Mouse (Mus musculus): ENCODE measurements around the gene Lrch4. TPM values are rescaled to one million over a fixed set of nuclear protein-coding genes. Genes with fewer than 3 reads are reported as not detected.
"Not testable (repeated sequence)": the region's sequence is repeated elsewhere in the genome, so short reads cannot be mapped to it uniquely, and the experiment has no call there.

Gene Lrch4
- polyA plus RNA-seq, 1 experiment from 2014 or later = 24.5 TPM

DNA sequence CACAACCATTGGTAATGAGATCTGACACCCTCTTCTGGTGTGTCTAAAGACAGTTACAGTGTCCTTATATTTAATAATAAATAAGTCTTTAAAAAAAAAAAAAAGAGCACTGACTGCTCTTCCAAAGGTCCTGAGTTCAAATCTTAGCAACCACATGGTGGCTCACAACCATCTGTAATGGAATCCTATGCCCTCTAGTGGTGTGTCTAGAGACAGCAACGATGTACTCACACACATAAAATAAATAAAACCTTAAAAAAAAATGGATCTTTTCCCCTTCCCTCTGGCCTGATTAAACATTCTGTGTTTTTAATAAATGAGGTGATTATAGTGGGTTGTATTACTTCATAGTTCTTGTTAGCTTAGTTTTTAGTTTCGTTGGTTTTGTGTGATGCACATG is 14.0 kb upstream of the Lrch4 start:
- H3K27ac ChIP-seq; H3K4me3 ChIP-seq; H3K4me1 ChIP-seq; H3K9me3 ChIP-seq (replicated peaks); H3K27me3 ChIP-seq; H3K9ac ChIP-seq; ATAC-seq; H3K36me3 ChIP-seq (ENCODE audit: poor library complexity, severe bottlenecking); H3K4me2 ChIP-seq: not testable (repeated sequence)
- WGBS = 91% methylated on average over 2 of the region's 2 CpGs

DNA sequence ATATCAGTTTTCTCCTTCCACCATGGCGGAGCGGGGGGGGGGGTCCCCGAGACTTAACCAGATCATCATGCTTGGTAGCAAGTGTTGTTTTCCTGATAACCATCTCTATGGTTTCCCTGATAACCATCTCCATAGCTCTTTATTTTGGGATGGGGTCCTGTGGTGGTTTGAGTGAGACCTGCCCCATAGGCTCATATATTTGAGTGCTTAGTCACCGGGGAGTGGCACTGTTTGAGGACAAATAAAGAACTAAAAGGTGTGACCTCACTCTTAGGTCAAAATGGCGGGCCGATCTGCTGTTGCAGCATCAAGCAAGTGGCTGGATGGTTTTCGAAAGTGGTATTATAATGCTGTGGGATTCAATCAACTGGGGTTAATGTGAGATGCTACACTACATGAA is 13.6 kb upstream of the Lrch4 start:
- H3K4me2 ChIP-seq = no peak overlapping the region
- H3K9ac ChIP-seq = no peak overlapping the region
- H3K27me3 ChIP-seq = 0 out of 2 replicates have a peak, but pooled peaks cover 4% of the 10 kb centered on the region
- 88% methylated on average over 7 of the region's 7 CpGs for WGBS
- H3K27ac ChIP-seq = no peak overlapping the region
- no peak for ATAC-seq
- no peaks in the 10 kb centered on the region for H3K36me3 ChIP-seq (ENCODE audit: poor library complexity, severe bottlenecking)
- no peaks in the 10 kb centered on the region for H3K9me3 ChIP-seq (replicated peaks)
- no peaks in the 10 kb centered on the region for H3K4me1 ChIP-seq
- H3K4me3 ChIP-seq = no peak overlapping the region

DNA sequence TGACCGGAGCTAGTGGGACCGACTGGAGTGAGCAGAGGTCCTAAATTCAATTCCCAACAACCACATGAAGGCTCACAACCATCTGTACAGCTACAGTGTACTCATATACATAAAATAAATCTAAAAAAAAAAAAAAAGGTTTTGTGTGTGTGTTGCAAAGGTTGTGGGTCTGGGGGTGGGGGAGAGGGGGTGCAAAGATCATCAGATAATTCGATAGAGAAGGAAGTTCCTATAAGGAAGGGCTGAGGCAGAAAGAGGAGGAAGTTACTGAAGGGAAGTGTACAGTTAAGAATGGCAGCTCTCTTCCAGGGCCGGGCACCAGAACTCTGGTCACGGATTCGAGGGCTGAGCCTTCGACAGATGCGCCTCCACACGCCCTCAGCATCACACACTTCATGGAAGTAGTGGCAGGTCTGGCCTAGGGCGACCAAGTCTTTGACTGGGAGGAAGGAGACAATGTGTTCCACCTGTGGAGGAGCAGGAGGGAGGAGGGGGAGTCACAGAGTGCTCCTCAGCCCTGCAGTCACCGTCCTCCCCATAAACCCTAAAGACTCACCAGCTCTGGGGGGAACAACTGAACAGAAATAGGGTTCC is 4.9 kb upstream of the Lrch4 start:
- Histone ChIP-seq H3K4me1 (peaks cover 6% of the 10 kb centered on the region), H3K9me3 (replicated peaks) (no peaks in the 10 kb centered on the region), H3K36me3 (ENCODE audit: poor library complexity, severe bottlenecking) (no peaks in the 10 kb centered on the region), H3K4me2 (no peak overlapping the region), H3K27ac (no peak overlapping the region), H3K4me3 (no peak overlapping the region), H3K27me3 (no peaks in the 10 kb centered on the region), H3K9ac (no peak overlapping the region)
- WGBS = 87% methylated on average over 11 of the region's 11 CpGs
- ATAC-seq = no peak

DNA sequence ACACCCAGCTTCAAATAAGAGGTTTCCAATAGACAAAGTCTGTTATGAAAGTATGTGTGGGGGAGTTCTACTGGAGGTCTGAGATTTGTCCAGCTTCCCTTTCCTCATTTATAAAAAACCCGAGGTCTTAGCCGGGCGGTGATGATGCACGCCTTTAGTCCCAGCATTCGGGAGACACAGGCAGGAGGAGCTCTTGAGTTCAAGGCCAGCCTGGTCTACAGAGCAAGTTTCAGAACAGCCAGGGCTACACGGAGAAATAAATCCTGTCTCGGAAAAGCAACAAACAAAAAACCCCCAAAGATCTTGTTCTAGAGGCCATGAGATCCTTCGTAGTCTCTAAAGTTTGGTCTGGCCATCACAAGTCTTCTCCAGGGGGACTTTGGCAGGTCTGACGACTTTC is 930 bp upstream of the Lrch4 start:
- H3K36me3 ChIP-seq (ENCODE audit: poor library complexity, severe bottlenecking) = peaks cover 19% of the 10 kb centered on the region
- H3K4me2 ChIP-seq = peak overlapping the region; percentile 73
- H3K4me1 ChIP-seq = peaks cover 36% of the 10 kb centered on the region
- WGBS = 4% methylated on average over 9 of the region's 9 CpGs
- ATAC-seq = no peak
- peak overlapping the region; percentile 80 for H3K9ac ChIP-seq
- no peaks in the 10 kb centered on the region for H3K27me3 ChIP-seq
- H3K4me3 ChIP-seq = peak overlapping the region; percentile 69
- peak overlapping the region; percentile 92 for H3K27ac ChIP-seq
- H3K9me3 ChIP-seq (replicated peaks) = no peaks in the 10 kb centered on the region

GRCm38 (mm10) chr5:137629306-137629721 is 393 bp downstream of the Lrch4 start:
- Histone ChIP-seq H3K36me3 (ENCODE audit: poor library complexity, severe bottlenecking) (peaks cover 31% of the 10 kb centered on the region), H3K27me3 (no peaks in the 10 kb centered on the region), H3K27ac (peak overlapping the region; percentile 88), H3K4me3 (peak overlapping the region; percentile 69), H3K9ac (peak overlapping the region; percentile 81), H3K4me1 (peaks cover 36% of the 10 kb centered on the region), H3K4me2 (peak overlapping the region; percentile 77), H3K9me3 (replicated peaks) (no peaks in the 10 kb centered on the region)
- under 1% methylated on average over 23 of the region's 23 CpGs for WGBS
- peak; percentile 14 for ATAC-seq

GRCm38 (mm10) chr5:137629906-137630545 is 1.1 kb downstream of the Lrch4 start:
- H3K4me3 ChIP-seq = peak overlapping the region; percentile 69
- H3K4me2 ChIP-seq = peak overlapping the region; percentile 77
- peak overlapping the region; percentile 88; the same call in 1 of the 2 replicates for H3K27ac ChIP-seq
- peak overlapping the region; percentile 81 for H3K9ac ChIP-seq
- ATAC-seq = no peak
- H3K4me1 ChIP-seq = peaks cover 36% of the 10 kb centered on the region
- peaks cover 37% of the 10 kb centered on the region for H3K36me3 ChIP-seq (ENCODE audit: poor library complexity, severe bottlenecking)
- no peaks in the 10 kb centered on the region for H3K27me3 ChIP-seq
- 27% methylated on average over 6 of the region's 6 CpGs for WGBS
- H3K9me3 ChIP-seq (replicated peaks) = no peaks in the 10 kb centered on the region

- H3K4me3 ChIP-seq = peak overlapping the region; percentile 69
- 51% methylated on average over 3 of the region's 3 CpGs for WGBS
Measured at GRCm38 (mm10) chr5:137630602-137631001, 1.7 kb downstream of the Lrch4 start.

DNA sequence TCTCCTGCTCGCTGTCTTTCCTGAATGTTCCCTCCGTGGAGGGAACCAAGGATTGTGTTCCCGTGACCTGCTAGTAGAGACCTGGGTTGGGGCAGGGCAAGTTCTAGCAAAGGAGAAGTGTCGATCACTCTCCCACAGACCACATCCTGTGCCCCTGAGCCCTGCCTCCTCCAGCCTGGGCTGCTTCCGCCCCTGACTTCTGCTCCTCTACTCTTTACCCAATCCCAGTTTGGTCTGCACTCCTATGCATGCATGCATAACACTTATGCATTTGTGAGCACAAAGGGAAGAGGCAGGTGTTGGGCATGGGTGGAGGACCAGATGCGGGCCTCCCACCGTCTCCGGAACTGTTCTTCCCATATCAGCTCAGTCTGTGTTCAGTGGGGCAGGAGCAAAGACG is 2.2 kb downstream of the Lrch4 start:
- Histone ChIP-seq H3K9me3 (replicated peaks) (no peaks in the 10 kb centered on the region), H3K27me3 (no peaks in the 10 kb centered on the region), H3K27ac (0 out of 2 replicates have a peak overlapping the region, but pooled peaks have one; percentile 31), H3K36me3 (ENCODE audit: poor library complexity, severe bottlenecking) (peaks cover 48% of the 10 kb centered on the region), H3K4me2 (peak overlapping the region; percentile 77), H3K4me3 (peak overlapping the region; percentile 69; the same call in 1 of the 2 replicates), H3K4me1 (peaks cover 36% of the 10 kb centered on the region), H3K9ac (peak overlapping the region; percentile 81; the same call in 1 of the 2 replicates)
- ATAC-seq = no peak
- 83% methylated on average over 9 of the region's 9 CpGs for WGBS

More at GRCm38 (mm10) chr5:137630602-137631001, 1.7 kb downstream of the Lrch4 start:
- Histone ChIP-seq H3K9ac (peak overlapping the region; percentile 81), H3K9me3 (replicated peaks) (no peaks in the 10 kb centered on the region), H3K4me1 (peaks cover 36% of the 10 kb centered on the region), H3K36me3 (ENCODE audit: poor library complexity, severe bottlenecking) (peaks cover 43% of the 10 kb centered on the region), H3K27ac (peak overlapping the region; percentile 88; the same call in 1 of the 2 replicates), H3K4me2 (peak overlapping the region; percentile 77), H3K27me3 (no peaks in the 10 kb centered on the region)
- ATAC-seq = no peak

DNA sequence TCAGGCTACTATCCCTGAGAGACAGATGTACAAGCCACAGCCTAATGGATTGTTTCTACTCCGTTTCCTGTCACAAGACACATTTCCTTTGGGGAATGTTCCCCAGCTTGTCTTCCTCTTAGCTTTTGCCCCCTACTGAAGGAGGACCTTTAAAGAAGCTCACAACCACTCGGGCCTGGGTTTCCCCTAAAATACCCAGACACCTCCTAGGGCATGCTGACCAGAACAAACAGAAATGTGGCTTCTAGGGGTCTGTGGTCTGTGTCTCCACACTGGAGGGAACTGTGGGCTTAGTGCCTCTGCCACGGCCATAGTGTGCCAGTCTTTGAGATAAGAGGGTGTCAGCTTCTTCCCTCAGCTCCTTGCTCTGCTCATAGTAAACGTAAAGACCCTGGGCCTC is 2.7 kb downstream of the Lrch4 start:
- no peaks in the 10 kb centered on the region for H3K9me3 ChIP-seq (replicated peaks)
- H3K9ac ChIP-seq = peak overlapping the region; percentile 81; the same call in 1 of the 2 replicates
- peak overlapping the region; percentile 77 for H3K4me2 ChIP-seq
- peaks cover 36% of the 10 kb centered on the region for H3K4me1 ChIP-seq
- no peak overlapping the region for H3K27ac ChIP-seq
- no peaks in the 10 kb centered on the region for H3K27me3 ChIP-seq
- peaks cover 53% of the 10 kb centered on the region for H3K36me3 ChIP-seq (ENCODE audit: poor library complexity, severe bottlenecking)
- no peak for ATAC-seq
- no peak overlapping the region for H3K4me3 ChIP-seq
- WGBS = 87% methylated on average over 4 of the region's 4 CpGs

GRCm38 (mm10) chr5:137633397-137634084 is 4.6 kb downstream of the Lrch4 start:
- Histone ChIP-seq H3K27ac (no peak overlapping the region), H3K27me3 (no peaks in the 10 kb centered on the region), H3K4me3 (no peak overlapping the region), H3K9ac (no peak overlapping the region), H3K9me3 (replicated peaks) (no peaks in the 10 kb centered on the region), H3K36me3 (ENCODE audit: poor library complexity, severe bottlenecking) (peaks cover 72% of the 10 kb centered on the region), H3K4me1 (peaks cover 30% of the 10 kb centered on the region), H3K4me2 (no peak overlapping the region)
- 79% methylated on average over 12 of the region's 12 CpGs for WGBS
- ATAC-seq = no peak

GRCm38 (mm10) chr5:137639472-137639871 is 10.6 kb downstream of the Lrch4 start:
- WGBS = 92% methylated on average over 7 of the region's 7 CpGs
- no peak for ATAC-seq
- Histone ChIP-seq H3K4me3 (no peak overlapping the region), H3K27ac (no peak overlapping the region), H3K36me3 (ENCODE audit: poor library complexity, severe bottlenecking) (peaks cover 83% of the 10 kb centered on the region), H3K9me3 (replicated peaks) (no peaks in the 10 kb centered on the region), H3K9ac (no peak overlapping the region), H3K4me1 (no peaks in the 10 kb centered on the region), H3K27me3 (peaks cover 16% of the 10 kb centered on the region), H3K4me2 (no peak overlapping the region)

DNA sequence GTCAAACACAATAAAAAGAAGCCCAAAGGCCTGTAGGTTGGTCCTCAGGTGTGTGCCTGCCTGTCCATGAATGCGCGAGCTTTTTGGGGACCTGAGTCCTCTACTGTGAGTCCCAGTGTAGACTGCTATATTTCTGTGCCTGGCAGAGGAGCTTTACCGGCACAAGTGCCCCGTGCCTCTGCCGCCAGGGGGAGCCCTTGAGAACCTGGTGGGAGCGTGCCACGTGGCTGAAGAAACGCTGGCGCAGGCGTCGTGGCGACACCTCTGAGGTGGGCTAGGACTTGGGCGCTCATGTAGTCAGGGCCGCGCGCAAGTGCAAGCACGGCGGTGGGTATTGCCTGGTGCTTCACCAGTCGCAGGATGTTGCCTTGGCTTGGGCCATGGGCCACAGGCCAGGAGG is 12.1 kb downstream of the Lrch4 start, which contains the start of gene Sap25:
Gene Sap25 (plus strand): TSS at position 281 of the 400 bp plus-strand sequence.
- Histone ChIP-seq H3K9ac (no peak within 1 kb of the TSS), H3K27me3 (peaks cover 32% of the 10 kb centered on the region), H3K4me1 (peaks cover 5% of the 10 kb centered on the region), H3K4me3 (no peak within 1 kb of the TSS), H3K4me2 (no peak within 1 kb of the TSS), H3K36me3 (ENCODE audit: poor library complexity, severe bottlenecking) (peaks cover 68% of the 10 kb centered on the region), H3K27ac (no peak within 1 kb of the TSS), H3K9me3 (replicated peaks) (no peaks in the 10 kb centered on the region)
- ATAC-seq = no peak
- 90% methylated on average over 19 of the region's 19 CpGs for WGBS

All from forebrain, embryonic 13.5 days (tissue).